Mouse (Mus musculus) left cerebral cortex, postnatal 10 days (tissue): ENCODE measurements around the gene Olfr516. TPM values are rescaled to one million over a fixed set of nuclear protein-coding genes. Genes with fewer than 3 reads are reported as not detected.
A peak's percentile ranks its signal among the peaks of the same experiment; 100 is the strongest.

ENCODE experiments used
- DNase-seq, 2 experiments: peaks; one replicate each; pipeline ENCODE4 v3.0.0; 2021 to 2022; ENCODE audit warnings: low spot score in 2 of 2, mixed read lengths in 1 of 2; ENCODE audit errors: extremely low spot score in 1 of 2
- intact Hi-C: fragments of 180-260 bp; cut with DNase I; formaldehyde crosslinking; loops from one replicate; pipeline ENCODE4 v1.15.1; 2025
- total RNA-seq, 2 experiments: library from RNA; stranded (reverse); gene quantifications; 2 replicates each; pipeline ENCODE4 v1.2.3; 2021

Gene Olfr516
- not detected for total RNA-seq

DNA sequence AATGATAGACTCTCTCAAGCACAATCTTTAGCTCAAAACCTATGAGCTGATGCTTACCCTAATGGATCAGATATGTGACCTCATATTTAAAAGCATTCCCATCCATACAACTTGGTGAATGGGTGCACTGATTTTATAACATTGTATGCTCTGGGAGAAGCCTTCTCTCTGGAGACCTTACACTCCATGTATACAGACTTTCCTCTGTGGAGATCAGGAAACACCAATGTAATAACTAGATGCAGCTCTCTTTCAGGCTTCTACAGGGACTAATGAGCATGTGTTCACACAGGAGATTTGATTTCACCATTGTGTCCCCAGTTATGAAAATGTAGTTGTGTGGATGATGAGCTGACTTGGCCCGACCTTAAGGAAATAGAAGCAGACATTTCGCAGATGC lies at the start of gene Olfr516:
Gene Olfr516 (minus strand): TSS at position 101 of the 400 bp plus-strand sequence.
- intact Hi-C loops, result no loop called here
- no peak for DNase-seq

DNA sequence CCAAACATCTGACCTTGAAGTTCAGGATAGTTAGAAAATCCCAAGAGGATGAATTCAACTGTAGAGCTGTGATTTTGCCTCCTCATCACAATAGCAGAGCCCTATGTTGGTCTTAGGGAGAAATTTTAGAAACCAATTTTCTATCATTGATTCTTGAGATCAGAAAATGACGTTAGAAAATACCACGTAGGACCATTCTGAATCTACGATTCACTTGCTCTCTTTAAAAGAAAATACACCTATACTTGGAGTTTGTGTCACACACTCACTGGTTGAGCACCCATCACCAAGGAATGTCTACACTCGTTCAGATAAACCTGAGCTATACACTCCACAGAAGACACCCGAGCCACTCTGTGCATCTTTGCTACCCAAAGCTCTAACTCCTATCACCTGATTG lies 44.0 kb upstream of the Olfr516 start, which contains the start of gene Olfr519:
Gene Olfr519 (minus strand): TSS at position 101 of the 400 bp plus-strand sequence.
- DNase-seq, result no peak
- intact Hi-C loops, result no loop called here

DNA sequence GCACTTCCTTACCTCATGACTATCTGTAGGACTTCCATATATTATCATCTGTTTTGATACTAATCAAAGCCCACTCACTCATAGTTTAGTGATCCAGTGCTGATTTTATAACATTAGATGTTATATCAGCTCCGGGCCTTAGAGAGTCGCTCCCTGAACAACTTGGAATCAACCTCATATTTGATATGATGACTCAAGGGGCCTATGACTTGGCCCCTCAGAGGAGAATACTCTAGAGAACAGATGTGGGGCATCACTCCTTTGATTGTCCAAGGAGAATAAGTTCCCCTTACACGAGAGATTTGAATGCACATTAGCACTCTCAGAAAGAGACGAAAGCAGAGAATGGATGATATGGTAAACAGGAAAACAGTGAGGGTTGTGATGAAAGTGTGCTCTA lies 34.6 kb upstream of the Olfr516 start, which contains the start of gene Olfr518:
Gene Olfr518 (minus strand): TSS at position 101 of the 400 bp plus-strand sequence.
- intact Hi-C loops, result no loop called here

DNA sequence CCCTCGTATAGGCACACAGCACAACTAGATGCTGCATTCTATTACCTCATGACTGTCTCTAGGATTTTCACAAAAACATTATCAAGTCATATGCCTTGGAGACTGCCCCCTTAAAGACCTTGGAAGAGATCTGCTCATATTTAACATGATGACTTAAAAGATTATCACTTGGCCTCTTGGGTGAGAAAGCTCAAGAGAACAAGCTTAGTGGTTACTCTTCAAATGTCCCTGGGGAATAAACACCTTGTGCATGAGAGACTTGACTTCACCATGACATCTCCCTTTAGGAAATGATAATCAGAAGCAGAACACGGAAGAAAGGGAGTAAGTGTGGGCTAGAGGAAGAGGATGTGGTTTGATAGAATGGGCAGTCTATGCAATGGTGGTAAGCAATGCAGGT lies 21.9 kb upstream of the Olfr516 start, which contains the start of gene Olfr517:
Gene Olfr517 (minus strand): TSS at position 101 of the 400 bp plus-strand sequence.
- intact Hi-C loops, result no loop called here
- no peak for DNase-seq

More for the DNA sequence above, 34.6 kb upstream of the Olfr516 start, which contains the start of gene Olfr518:
- no peak for DNase-seq

DNA sequence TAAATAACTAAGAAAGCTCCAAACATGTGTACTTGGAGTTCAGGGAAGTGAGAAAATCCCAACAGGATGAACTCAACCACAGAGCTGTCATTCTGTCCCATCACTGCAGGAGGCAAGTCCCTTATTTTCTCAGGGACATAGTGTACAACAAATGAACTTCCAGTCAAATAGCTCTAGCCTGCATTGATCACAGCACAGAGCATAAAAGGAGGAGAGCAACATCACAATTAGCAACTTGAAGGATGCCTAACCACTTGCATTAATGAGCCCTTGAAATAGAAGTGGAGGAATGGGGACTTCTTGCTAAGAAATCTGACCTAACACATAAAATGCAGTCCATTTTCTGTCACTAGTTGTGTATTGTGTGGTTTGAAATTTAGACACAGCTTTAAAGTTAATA lies 24.4 kb downstream of the Olfr516 start, which contains the start of gene Olfr514:
Gene Olfr514 (minus strand): TSS at position 101 of the 400 bp plus-strand sequence.
- intact Hi-C loops, result no loop called here
- no peak for DNase-seq

DNA sequence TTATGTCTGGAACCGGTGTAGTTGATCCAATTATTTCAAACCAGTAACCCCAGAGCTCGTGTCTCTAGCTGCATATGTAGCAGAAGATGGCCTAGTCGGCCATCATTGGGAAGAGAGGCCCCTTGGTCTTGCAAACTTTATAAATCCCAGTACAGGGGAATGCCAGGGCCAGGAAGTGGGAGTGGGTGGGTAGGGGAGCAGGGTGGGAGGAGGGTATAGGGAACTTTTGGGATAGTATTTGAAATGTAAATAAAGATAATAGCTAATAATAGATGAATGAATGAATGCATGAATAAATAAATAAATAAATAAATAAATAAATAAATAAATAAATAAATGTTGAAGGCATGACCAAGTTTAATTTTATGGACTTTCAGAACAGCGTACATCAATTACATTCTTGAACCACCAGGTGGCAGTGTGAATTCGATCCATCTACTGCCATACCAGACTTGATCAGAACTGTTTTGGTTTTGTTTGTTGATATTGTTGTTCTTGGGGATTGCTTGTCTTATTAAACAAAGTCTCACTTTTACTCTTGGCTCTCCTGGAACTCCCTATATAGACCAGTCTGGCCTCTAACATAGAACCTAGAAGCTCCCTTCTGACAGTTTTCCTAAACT lies 35.6 kb downstream of the Olfr516 start:
- intact Hi-C loops, result loop anchor here (2.0 to 10.0 kb wide), 2 partner anchors 118 to 210 kb away; no protein-coding TSS in a partner anchor
- DNase-seq, result peak; percentile 16 to 18

DNA sequence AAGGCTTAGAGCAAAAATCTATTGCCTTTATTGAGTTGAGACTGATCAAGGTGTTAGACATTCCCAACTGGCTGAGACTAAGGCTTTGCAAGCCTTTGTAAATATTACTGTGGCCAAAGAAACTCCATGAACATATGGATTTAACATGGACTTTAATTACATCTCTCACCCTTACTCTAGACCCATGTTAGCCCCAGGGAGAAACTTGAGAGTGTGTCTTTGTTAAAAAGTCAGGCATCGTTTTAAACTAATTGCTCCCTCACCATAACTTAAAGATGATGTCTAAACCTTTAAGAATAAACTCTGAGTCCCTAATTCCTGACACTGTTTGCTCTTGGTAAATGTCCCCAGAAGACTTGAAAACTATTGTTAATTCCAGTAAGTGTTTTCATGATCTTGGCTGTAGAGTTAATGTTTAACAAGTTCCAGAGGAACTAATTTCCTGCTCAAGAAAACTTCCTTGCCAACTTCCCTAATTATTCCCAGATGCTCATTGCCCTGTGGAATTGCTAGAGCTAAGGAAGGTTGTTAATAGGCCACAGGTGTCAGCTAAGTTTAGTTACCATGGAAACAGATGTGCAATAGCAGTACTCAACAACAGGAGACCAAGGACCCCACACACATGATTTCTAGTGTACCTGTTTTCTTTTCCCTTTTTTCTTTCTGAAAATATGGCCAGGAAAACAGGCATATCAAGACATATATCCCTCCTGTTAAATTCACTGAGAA lies 53.0 kb downstream of the Olfr516 start:
- DNase-seq, result no peak
- intact Hi-C loops, result no loop called here

Other genes starting within 250 kb of the Olfr516 start
- gene Olfr506, start 239.7 kb downstream of the Olfr516 start, total RNA-seq, result not detected
- not detected for gene Olfr507, start 228.7 kb downstream of the Olfr516 start, total RNA-seq
- not detected for gene Olfr508, start 220.5 kb downstream of the Olfr516 start, total RNA-seq
- gene Olfr509, start 198.6 kb downstream of the Olfr516 start, total RNA-seq, result not detected
- gene Olfr510, start 184.1 kb downstream of the Olfr516 start, total RNA-seq, result not detected
- not detected for gene Olfr512, start 137.2 kb downstream of the Olfr516 start, total RNA-seq
- not detected for gene Olfr513, start 99.6 kb downstream of the Olfr516 start, total RNA-seq
- gene Olfr514, start 24.5 kb downstream of the Olfr516 start, total RNA-seq, result not detected
- not detected for gene Olfr517, start 21.9 kb upstream of the Olfr516 start, total RNA-seq
- gene Olfr518, start 34.5 kb upstream of the Olfr516 start, total RNA-seq, result not detected
- not detected for gene Olfr519, start 43.9 kb upstream of the Olfr516 start, total RNA-seq
- under 1 TPM; 0.45 to 0.49 TPM for gene Nlrp10, start 79.6 kb upstream of the Olfr516 start, total RNA-seq
- 100 to 1,000 TPM; 116 to 122 TPM for gene Eif3f, start 83.9 kb upstream of the Olfr516 start, total RNA-seq
- 100 to 1,000 TPM; 161 to 169 TPM for gene Tub, start 99.8 kb upstream of the Olfr516 start, total RNA-seq
- 10 to 100 TPM; 50.0 to 53.7 TPM for gene Ric3, start 232.8 kb upstream of the Olfr516 start, total RNA-seq